Mouse (Mus musculus) heart, adult 2 months (tissue): ENCODE measurements around the gene Cdh26.

Experiments
- CTCF ChIP-seq: fragments of 200-600 bp; IDR thresholded peaks from 2 replicates; pipeline ENCODE4 v1.8.1; 2022; ENCODE audit warnings: antibody characterized with exemption, mild to moderate bottlenecking, moderate library complexity
- EP300 ChIP-seq: fragments of 200-500 bp; IDR thresholded peaks from 2 replicates; pipeline ENCODE4 v1.6.1; 2011; ENCODE audit warnings: low read depth, low read length, control low read depth; ENCODE audit not compliant: insufficient read depth
- POLR2A ChIP-seq: fragments of 200-500 bp; IDR thresholded peaks from 2 replicates; pipeline ENCODE4 v1.6.1; 2011; ENCODE audit warnings: mild to moderate bottlenecking, low read depth, low read length, control low read depth; ENCODE audit not compliant: insufficient read depth

GRCm38 (mm10) chr2:178477228-178477627 lies 46.9 kb downstream of the Cdh26 start:
- TF ChIP-seq EP300 (no peak), CTCF (no peak), POLR2A (no peak)
